16 mouse cellular contexts compared by ENCODE assay signal in the genomic region with DNA sequence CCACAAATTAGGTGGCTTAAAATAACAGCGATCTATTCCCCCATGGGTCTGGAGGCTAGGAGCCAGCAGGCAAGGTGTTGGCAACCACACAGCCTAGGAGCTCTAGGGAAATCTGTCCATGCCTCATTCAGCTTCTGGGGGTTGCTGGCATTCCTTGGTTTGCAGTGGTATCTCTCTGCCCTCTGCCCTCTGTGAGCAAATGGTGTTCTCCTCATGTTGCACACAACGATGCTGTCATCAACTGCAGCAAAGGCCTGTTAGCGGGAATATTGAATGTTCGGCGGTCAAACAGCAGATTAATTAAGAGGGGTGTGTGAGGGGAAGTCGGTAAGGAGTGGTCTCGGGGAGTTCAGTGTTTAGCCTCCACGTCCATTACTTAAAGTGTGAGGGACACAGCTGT.
"Had no signal": no experiment of that assay in that cellular context is flagged by ENCODE, and none has a peak within 500 bp of the region (broad histone marks: within the 10 kb centered on the region; RNA-seq: fewer than 3 reads in every experiment).

No protein-coding gene starts in this region.

- H3K4me2 ChIP-seq: lung, embryonic 15.5 days; midbrain, embryonic 12.5 days; neural tube, embryonic 12.5 days; stomach, embryonic 15.5 days had no signal

- H3K4me3 ChIP-seq: lung, embryonic 15.5 days; megakaryocyte, embryonic 14.5 days; midbrain, embryonic 12.5 days; neural tube, embryonic 12.5 days; stomach, embryonic 15.5 days had no signal

- H3K4me1 ChIP-seq: megakaryocyte, embryonic 14.5 days; stomach, embryonic 15.5 days had no signal

- H3K27ac ChIP-seq: lung, embryonic 15.5 days; macrophage; midbrain, embryonic 12.5 days; neural tube, embryonic 12.5 days; stomach, embryonic 15.5 days; stomach, postnatal 0 days had no signal

- H3K9me3 ChIP-seq: lung, embryonic 15.5 days; neural tube, embryonic 12.5 days; stomach, embryonic 15.5 days had no signal

- DNase-seq: lung, adult 2 months; lung, postnatal 14 days; lung, postnatal 36 days; midbrain, embryonic 14.5 days; right cerebral cortex, postnatal 14 days; thymus, adult 2 months; thymus, postnatal 25 days; thymus, postnatal 4 days had no signal

- H3K9ac ChIP-seq: lung, embryonic 15.5 days; midbrain, embryonic 12.5 days; neural tube, embryonic 12.5 days; stomach, embryonic 15.5 days had no signal

- H3K36me3 ChIP-seq: lung, embryonic 15.5 days; midbrain, embryonic 12.5 days; neural tube, embryonic 12.5 days; stomach, embryonic 15.5 days had no signal

- H3K27me3 ChIP-seq: lung, embryonic 15.5 days; neural tube, embryonic 12.5 days; stomach, embryonic 15.5 days had no signal

- ATAC-seq: lung, postnatal 0 days had no signal
